Mouse (Mus musculus) embryo, embryonic 11 days (tissue): ENCODE measurements around the gene Apol7e.
A peak's percentile ranks its signal among the peaks of the same experiment; 100 is the strongest.
"Not testable (repeated sequence)": the region's sequence is repeated elsewhere in the genome, so short reads cannot be mapped to it uniquely, and the experiment has no call there.

Source experiments
- DNase-seq: peaks from one replicate; pipeline ENCODE4 v3.0.0-alpha.2; 2015

Gene Apol7e

DNA sequence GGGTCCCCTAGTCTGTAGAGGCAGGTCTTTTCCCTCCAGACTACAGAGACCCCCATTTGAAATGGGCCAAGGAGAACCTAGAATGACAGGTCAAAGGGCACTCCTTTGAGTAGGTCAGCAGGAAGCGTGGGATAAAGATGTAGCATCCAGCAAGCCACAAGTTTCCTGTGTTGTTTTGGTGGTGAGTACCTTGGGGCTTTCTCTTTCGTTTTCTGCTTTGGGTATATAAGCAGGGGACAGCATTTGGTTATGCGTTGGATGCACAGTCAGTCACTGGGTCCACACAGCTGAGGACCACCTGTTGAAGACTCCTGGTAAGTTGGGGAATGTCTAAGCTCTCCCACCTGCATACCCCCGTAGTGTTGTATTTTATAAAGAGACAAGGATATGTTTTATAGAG, at the start of gene Apol7e:
Apol7e (plus strand) TSS at position 202 of the 400 bp plus-strand sequence.
- DNase-seq = not testable (repeated sequence)

- DNase-seq = not testable (repeated sequence)
These were observed 47.5 kb upstream of the Apol7e start for GRCm38 (mm10) chr15:77651143-77651542.

DNA sequence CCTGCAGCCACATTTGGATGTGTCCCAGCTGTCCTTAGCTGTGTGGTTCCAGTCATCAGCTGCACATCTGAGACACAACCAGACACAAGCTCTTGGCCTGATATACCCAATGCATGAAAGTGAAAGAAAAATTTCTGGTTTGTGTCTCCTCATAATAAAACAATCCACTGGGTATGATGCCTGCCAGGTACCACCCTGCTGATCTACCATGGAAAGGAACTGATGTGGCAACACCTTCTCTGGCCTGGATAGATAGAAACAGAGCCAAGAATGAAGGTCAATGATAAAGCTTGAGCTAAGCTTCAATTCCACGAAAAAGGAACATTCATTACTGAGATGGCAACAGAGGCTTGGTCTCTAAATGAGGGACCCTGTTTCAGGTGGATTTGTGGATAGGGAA, 38.9 kb upstream of the Apol7e start:
- DNase-seq = not testable (repeated sequence)

GRCm38 (mm10) chr15:77661841-77662240, 36.8 kb upstream of the Apol7e start:
- DNase-seq = not testable (repeated sequence)

GRCm38 (mm10) chr15:77674081-77674480, 24.6 kb upstream of the Apol7e start:
- not testable (repeated sequence) for DNase-seq

- DNase-seq = peak; percentile 68
These were observed 14.7 kb upstream of the Apol7e start for GRCm38 (mm10) chr15:77683944-77684343.

DNA sequence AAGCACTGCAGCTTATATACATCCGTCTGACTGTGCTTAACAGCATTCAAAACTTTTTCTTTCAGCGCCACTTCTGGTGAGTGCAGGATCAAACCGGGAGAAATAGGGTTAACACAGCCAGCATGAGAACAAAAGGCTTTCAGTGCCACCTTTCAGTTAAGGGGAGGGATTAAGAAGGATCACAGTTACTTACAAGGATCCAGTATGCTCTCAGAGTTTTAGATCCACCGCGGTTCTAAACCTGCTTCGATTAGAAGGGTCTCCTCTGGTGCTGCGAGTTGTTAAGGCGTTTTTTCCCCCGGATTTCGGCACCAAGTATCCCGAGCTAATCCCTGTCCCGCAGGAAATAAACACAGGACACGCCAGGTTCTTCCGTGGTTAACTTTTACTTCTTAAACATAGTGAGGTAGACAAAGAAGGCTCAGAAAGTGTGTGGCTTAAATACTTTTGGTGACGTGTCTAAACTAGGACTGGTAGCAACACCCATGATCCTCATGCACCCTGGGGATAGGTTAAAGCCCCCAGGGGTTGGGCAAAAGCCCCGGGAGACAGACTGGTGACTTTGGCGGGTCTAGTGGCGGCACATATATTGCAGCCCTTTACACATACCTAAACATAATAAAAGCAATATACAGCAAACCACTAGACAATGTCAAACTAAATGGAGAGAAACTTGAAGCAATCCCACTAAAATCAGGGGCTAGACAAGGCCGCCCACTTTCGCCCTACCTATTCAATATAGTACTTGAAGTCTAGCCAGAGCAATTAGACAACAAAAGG, 6.9 kb upstream of the Apol7e start:
- peak; percentile 47 for DNase-seq

DNA sequence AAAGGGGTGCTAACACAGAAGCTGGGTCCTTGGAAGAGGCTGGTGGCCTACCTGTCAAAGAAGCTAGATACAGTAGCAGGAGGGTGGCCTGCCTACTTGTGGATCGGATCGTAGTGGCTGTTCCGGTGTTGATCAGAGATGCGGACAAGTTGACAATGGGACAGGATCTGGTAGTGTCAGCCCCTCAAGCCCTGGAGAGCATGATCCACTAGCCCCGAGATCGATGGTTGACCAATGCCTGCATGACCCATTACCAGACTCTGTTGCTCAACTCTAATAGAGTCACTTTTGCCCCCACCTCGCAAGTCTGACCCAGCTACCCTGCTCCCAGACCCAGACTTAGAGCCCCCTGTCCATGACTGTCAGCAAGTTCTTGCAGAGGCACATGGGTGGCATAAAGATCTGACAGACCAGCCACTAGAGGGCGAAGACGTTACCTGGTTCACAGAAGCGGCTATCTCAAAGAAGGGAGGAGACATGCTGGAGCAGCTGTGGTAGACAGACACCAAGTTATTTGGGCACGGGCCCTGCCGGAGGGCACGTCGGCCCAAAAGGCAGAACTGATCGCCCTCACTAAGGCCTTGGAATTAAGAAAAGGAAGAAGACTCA, 3.9 kb upstream of the Apol7e start:
- peak; percentile 9 for DNase-seq

- DNase-seq = not testable (repeated sequence)
These were observed 6.6 kb downstream of the Apol7e start for GRCm38 (mm10) chr15:77705306-77705705.

- not testable (repeated sequence) for DNase-seq
These were observed 10.3 kb downstream of the Apol7e start for GRCm38 (mm10) chr15:77708936-77709335.

GRCm38 (mm10) chr15:77718240-77718639, 19.6 kb downstream of the Apol7e start:
- not testable (repeated sequence) for DNase-seq

GRCm38 (mm10) chr15:77721509-77721908, 22.9 kb downstream of the Apol7e start:
- DNase-seq = not testable (repeated sequence)

DNA sequence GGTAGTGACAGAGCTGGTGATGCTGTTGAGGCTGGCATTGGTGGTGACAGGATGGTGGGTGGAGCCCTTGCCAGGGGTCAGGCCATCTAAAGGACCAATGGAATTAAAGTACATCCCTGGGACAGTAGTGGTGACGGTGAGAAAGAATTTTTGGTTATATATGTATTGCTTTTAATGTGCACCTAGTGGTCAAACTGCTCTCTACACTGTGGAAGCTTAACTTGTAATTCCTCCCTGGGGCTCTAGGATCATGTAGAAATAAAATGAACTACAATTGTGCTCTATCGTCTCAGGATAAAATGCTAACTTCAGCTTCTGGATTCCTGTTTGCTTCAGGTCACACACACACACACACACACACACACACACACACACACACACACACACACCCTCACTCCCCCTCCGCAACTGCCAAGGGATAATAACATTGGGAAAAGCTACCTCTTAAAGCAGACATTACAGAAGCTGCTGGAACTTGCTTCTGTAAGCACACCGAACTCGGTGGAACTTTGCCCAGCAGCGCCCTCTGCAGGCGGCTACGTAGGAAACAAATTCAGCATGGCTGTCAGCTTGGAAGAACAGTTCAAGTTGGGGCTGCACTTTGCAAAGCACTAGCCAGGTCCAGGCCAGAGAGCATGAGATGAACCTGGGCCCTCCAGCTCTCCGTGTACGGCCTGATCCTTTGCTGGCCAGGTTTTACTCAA, 25.7 kb downstream of the Apol7e start:
- DNase-seq = not testable (repeated sequence)

- not testable (repeated sequence) for DNase-seq
These were observed 26.9 kb downstream of the Apol7e start for GRCm38 (mm10) chr15:77725393-77726020.

GRCm38 (mm10) chr15:77727139-77727538, 28.5 kb downstream of the Apol7e start:
- peak; percentile 24 for DNase-seq

DNA sequence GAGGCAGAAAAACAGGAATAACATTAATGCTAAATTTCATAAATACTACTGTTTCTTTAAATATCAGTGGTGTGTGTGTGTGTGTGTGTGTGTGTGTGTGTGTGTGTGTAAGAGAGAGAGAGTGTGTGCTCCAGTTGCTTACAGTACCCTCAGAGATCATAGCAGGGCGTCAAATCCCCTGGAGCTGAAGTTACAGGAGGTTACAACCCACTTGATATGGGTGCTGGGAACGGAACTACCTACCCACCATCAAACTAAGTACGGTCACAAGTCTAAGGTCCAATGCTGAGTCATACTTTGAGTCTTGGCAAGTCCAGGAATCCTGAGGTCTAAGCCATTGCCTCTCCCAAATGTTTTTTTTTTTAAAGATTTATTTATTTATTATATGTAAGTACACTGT, 29.1 kb downstream of the Apol7e start:
- DNase-seq = not testable (repeated sequence)

DNA sequence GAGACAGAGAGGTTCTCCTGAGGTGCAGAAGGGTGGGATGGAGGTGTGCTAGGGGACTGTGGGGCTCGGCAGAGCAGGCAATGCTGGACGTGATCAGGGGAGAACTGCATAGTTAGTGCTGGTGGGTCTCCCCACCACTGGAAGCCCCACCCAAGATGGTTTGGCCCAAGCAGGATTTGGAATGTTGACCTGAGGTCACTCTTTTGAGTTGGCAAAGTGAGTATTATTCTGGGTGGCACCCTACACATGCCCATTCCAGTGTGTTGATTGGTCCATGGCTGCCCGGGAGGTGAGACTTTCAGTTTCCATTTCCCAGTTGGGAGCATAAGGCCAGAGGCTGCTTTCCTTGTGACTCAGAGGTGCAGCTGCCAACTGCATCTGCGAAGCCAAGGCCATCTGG, 30.1 kb downstream of the Apol7e start, which contains the start of gene Apol9b:
Apol9b (plus strand) TSS at position 301 of the 400 bp plus-strand sequence.
- DNase-seq = not testable (repeated sequence)

DNA sequence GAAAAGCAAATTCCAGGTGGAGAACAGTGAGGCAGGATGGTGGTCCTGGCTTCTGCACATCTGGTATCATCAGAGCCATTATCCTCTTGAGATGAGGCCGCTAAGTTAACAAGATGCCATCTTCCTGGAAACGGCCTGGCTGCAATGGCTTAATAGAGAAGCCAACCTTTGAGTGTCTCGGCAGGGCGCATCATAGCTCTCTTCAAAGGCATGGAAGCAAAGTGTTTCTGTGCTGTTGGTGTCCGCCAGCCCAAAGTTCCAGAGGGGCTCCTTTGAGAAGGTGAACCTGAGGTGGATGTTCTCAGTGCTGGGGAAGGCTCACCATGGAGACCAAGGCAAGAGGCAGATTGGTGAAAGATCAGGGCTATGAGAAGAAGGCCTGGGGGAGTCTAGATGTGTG, 32.9 kb downstream of the Apol7e start:
- DNase-seq = no peak

- DNase-seq = not testable (repeated sequence)
These were observed 34.2 kb downstream of the Apol7e start for GRCm38 (mm10) chr15:77732851-77733250.

DNA sequence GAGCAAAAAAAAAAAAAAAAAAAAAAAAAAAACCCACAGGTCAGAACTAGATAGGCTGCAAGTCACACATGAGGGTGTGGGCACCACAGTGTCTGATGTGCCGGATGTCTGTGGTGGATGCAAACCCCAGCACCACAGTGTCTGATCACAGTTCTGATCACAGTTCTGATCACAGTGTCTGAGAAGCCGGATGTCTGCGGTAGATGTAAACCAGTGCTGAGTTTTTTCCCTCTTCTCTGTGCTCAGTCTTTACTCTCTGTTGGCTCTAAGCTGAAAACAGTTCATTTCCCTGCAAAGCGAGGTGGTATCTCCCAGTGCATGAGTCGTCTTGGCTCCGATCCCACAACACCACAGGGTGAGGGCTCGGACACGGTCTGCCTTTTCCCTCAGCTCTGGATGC, 34.7 kb downstream of the Apol7e start:
- DNase-seq = not testable (repeated sequence)

DNA sequence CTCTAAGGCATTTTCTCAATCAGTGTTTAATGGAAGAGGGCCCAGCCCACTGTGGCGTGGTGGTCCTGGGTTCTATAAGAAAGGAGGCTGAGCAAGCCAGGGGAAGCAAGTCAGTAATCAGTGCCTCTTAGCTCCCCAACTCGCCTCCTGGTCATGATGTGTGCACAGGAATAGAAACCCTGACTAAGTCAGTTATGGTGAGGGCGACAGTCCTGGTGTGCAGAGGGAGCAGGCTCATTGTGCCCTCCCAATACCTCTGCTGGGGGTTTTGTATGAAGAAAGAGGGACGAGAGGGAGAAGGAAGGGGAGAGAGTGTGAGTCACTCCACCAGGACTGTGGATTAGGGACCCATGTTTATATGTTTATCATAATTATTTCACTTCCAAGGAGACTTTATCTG, 35.2 kb downstream of the Apol7e start:
- not testable (repeated sequence) for DNase-seq

DNA sequence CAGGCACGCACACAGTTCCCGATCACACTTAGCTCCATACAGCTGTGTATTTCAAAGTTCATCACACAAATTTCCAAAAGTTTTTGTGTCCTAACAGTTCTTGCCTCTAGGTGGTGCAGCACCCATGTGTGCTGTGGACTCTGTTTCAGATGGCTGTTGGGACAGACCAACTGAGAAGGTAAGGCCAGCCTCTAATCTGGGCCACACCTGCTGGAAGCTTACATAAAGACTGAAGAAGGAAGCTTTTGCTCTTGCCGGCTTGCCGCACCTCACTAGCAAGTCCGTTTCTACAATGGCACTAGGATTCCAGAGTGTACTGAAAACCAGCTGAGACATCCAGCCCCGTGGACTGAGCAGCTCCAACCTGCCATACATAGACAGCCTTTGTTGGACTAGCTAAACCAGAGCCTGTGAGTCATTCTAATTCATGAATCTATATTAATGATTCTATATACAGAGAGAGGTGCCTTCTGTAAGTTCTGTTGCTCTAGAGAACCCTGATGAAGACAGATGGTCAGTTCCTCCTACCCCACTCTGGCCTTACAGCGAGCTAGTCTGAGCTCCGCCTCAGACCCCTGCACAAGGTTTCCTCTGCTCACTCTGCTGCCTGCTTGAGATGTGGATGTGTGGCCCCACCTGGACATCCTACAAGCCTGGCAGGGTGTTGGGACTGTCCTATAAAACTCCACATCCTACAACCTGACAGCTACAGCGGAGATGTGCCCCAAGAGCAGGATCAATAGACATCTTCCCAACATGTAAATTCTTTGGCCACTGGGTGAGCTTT, 42.0 kb downstream of the Apol7e start:
- no peak for DNase-seq
